Mouse (Mus musculus) thymus, postnatal 25 days (tissue): Measurements from ENCODE around the gene Idnk.

ENCODE experiments used
- DNase-seq: peaks from one replicate; pipeline ENCODE4 v3.0.0; 2022

Idnk gene

DNA sequence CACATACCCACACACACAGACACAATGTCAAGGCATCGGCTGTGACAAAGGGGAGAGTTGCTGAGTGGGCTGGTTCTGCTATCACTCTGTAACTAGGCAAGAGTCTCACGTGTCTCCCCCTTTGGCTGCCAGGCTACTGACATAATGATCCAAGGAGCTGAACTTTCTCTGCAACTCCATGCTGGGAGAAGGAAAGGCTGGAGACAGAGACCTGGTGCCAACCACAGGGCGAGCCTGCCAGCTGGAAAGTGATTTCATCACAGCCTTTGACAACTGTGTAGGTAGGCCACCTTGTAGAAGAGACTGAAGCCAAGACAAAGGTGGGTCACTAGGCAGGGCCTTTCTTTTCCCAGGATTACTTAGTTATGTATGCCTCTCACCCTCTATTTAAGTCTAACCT is 39.8 kb downstream of the Idnk start:
- no peak for DNase-seq

DNA sequence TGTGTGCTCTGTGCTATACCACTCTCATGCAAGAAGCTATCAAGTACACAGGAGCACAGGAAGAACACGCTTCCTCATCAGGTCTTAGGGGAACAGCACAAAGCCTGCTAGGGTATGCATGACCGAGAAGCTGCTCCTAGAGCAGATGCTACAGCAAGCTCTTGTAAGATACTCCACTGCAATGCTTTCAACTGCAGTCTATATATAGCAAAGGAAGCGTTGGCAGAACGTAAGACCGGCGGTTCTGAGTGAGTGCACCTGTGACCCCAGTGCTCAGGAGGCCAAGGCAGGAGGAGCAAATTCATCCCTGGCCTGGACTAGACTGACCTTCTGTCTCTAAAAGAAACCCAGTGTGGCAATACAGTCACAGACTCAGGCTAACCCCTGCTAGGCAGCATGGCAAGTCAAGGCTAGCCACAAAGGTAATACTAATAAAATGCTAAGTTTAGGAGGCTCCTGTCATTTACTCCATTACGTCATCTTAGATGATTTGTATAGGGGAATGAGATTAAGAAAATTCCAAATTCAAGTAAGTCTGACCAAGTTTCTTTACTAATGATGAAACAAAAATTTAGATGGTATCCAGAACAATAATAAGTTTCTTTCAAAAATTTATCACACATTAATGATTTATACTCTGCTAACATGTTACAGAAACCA is 40.7 kb downstream of the Idnk start:
- DNase-seq, result peak; percentile 12

DNA sequence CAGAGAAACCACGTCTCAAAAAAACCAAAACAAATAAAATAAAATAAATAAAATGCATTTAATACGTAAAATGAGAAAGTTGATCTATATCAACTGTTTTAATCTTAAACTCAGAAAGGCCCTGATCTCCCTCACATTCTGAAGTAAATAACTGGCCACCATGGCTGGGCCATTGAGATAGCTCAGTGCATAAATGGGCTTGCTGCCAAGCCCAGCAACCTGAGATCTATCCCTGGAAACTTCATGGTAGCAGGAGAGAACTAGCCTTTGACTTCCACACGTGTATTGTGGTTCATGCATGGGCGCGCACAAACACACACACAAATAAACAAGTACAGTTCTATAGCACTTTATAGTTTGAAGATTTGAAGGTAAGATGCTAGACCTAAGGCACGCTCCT is 43.9 kb downstream of the Idnk start:
- DNase-seq, result no peak

DNA sequence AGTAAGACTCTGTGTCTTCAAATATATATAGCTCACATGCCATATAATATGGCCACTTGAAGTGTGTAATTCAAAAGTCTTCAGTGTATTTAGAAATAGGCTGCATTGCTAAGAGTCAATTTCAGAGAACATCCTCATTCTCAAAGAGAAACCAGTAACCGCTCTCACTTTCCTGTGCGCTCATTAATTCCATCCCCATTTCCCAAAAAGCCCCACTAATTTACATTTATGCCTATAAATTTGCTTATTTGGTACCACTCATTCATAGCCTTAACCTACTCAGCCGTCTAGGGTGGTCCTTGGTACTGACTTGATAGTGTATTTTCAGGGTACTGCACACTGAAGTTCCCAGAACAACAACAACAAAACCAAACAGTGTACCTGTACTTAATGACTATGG is 44.5 kb downstream of the Idnk start:
- DNase-seq, result no peak

DNA sequence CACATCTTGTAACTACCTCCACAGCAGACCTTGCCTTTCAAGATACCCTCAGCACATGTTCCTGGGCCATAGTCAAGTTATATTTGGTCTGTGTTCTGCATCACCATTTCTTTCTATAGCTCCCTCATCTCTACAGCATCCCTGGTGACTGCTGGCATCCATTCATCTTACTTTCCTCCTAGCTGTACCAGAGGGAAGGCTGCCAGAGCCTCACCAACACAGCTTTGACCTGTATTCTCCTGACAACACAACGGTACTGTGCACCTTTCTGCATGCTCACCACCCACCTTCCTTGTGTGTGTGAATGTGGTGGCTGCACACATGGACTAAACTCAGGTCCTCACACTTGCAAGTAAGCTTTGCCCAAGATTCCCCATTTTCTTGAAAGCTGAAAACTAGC is 45.5 kb downstream of the Idnk start:
- DNase-seq, result no peak

DNA sequence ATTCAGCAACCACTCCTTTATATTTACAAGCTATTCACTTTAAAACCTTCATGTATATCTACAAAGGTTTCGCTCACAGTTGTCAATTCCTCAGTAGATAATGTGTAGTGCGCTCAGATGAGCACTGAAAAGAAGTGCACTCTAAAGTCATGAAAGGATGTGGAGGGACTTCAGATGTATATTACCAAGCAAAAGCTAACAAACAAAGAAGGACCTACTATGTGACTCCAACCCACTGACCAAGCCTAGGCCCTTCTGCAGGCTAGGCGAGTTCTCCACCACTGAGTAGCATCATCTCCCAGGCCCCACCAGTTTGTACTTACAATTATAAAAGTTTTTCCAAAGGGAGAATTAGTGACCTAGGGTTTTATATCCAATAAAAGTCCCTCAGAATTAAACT is 46.8 kb downstream of the Idnk start:
- no peak for DNase-seq

DNA sequence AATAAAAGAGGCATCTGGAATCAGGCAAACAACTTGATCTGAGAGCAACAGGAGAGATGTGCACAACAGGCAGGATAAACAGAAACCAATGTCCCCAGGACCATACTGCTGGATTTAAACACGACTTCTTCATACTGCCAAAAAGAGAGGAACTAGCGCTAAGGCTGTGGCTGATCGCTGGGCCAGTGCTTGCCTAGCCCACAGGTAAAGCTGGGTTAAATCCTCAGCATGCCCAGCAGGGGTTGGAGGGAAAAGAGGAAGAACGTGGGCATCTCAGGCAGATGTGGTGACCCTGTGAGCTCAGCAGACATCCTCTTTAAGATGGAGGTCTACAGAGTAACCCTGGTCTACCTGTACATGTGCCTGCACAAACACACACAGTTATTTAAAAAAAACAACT is 47.5 kb downstream of the Idnk start:
- no peak for DNase-seq

DNA sequence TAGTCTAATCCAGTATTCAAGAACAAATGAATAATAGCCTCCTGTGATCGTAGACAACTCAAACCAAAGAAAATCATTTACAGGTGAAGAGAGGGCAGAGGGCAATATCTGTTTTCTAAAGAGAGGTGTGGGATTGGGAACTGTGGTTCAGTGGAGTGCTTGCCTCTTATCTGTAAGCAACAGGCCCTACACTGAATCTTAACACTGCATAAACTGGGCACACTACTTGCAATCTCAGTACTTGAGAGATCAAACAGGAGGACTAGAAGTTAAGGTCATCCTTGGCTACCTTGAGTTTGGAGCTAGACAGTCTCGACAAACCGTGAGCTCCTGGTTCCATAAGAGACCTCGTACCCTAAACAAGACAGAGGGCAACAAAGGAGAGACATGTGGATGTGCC is 48.6 kb downstream of the Idnk start:
- DNase-seq, result no peak

DNA sequence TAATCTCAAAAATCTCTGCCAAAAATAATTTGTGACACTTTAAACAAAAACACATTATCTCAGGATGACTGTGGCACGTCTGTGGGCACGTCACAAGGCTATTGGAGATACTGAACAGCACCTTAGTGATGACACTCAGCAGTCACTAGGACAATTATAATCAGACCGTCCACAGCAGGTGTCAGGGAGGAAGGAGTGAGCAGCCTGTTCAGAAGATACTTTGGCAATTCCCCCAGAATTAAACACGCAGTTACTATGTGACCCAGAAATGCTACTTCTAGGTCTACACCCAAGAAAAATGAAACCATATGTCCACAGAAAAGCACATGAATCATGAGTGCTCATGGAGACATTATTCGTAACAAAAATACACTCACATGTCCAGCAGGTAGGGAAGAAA is 53.0 kb downstream of the Idnk start:
- DNase-seq, result no peak

DNA sequence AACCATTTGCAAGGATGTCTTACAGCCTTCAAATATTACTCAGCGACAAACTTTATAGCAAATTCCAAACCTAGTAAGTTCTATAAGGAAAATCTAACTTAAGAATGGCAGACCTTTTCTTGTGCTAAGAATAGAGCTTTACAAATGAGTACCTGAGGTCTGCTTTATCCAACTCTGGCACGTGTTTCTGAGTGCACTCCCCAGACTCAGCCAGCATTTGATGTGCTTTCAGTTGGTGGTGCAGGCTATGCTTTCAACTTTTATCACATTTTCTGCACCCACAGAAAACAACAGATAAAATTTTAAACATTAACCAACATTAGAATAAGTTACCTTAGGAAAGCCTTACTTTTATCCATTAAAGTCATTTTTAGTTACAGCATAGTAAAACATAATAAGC is 55.1 kb downstream of the Idnk start:
- DNase-seq, result no peak

DNA sequence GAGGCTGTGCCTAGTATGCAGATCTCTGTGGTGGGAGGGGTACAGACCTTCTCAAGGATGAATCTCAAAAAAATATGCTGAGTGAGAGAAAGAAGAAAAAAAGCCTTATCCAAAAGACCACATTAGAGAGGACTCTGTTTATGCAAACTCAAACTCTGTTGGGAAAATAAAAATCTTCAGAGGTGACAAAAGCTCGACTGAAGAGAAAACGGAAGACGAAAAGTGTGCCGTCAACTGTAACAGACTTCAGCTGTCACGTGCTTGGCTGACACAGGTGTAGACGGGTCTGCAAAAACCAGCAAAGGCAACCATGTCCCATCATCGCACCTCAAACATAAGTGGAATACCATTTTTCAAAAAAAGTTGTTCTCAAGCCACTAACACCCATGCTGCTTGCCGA is 56.4 kb downstream of the Idnk start:
- peak; percentile 12 for DNase-seq
